Mouse (Mus musculus) heart, adult 2 months (tissue): ENCODE measurements around the gene Cdk12. TPM values are rescaled to one million over a fixed set of nuclear protein-coding genes. Genes with fewer than 3 reads are reported as not detected.
A peak's percentile ranks its signal among the peaks of the same experiment; 100 is the strongest.

Source experiments
- DNase-seq, 2 experiments: peaks; one replicate each; pipeline ENCODE4 v3.0.0; 2021
- H3K27ac ChIP-seq: fragments of 200-600 bp; 2 replicates; pipeline ENCODE4 v1.8.1; 2022
- H3K27me3 ChIP-seq: fragments of 200-500 bp; 2 replicates; pipeline ENCODE4 v1.6.1; 2012; ENCODE audit warnings: mild to moderate bottlenecking, low read length, inconsistent platforms, mixed read lengths; ENCODE audit not compliant: control insufficient read depth, insufficient read depth
- H3K36me3 ChIP-seq: fragments of 200-500 bp; 2 replicates; pipeline ENCODE4 v1.6.1; 2012; ENCODE audit warnings: low read length, inconsistent platforms; ENCODE audit not compliant: control insufficient read depth, insufficient read depth
- H3K4me1 ChIP-seq: fragments of 200-500 bp; 2 replicates; pipeline ENCODE4 v1.6.1; 2011; ENCODE audit warnings: low read length; ENCODE audit not compliant: control insufficient read depth, insufficient read depth
- H3K4me3 ChIP-seq: fragments of 200-600 bp; 2 replicates; pipeline ENCODE4 v1.8.1; 2022
- H3K79me2 ChIP-seq: fragments of 200-500 bp; replicated peaks from 2 replicates; pipeline ENCODE4 v1.6.1; 2012; ENCODE audit warnings: mild to moderate bottlenecking, inconsistent platforms, low read length, moderate library complexity, mixed read lengths; ENCODE audit not compliant: control insufficient read depth, insufficient read depth
- H3K9ac ChIP-seq: fragments of 200-500 bp; 2 replicates; pipeline ENCODE4 v1.6.1; 2012; ENCODE audit warnings: low read depth, mild to moderate bottlenecking, control low read depth, inconsistent platforms, low read length, mixed read lengths
- CTCF ChIP-seq: fragments of 200-600 bp; IDR thresholded peaks from 2 replicates; pipeline ENCODE4 v1.8.1; 2022; ENCODE audit warnings: antibody characterized with exemption, mild to moderate bottlenecking, moderate library complexity
- EP300 ChIP-seq: fragments of 200-500 bp; IDR thresholded peaks from 2 replicates; pipeline ENCODE4 v1.6.1; 2011; ENCODE audit warnings: low read depth, low read length, control low read depth; ENCODE audit not compliant: insufficient read depth
- POLR2A ChIP-seq: fragments of 200-500 bp; IDR thresholded peaks from 2 replicates; pipeline ENCODE4 v1.6.1; 2011; ENCODE audit warnings: mild to moderate bottlenecking, low read depth, low read length, control low read depth; ENCODE audit not compliant: insufficient read depth
- WGBS: fragments of 180-500 bp; shearing (Covaris S2); methylation state at CpG from one replicate; pipeline ENCODE4 v1.1.7; 2018; 5-methylcytosine and 5-hydroxymethylcytosine counted together
- intact Hi-C: fragments of 180-260 bp; cut with DNase I; formaldehyde crosslinking; loops from one replicate; pipeline ENCODE4 v1.15.1; 2025
- polyA plus RNA-seq: library from polyadenylated mRNA; depleted of rRNA; stranded (reverse); fragments of >200 nt; gene quantifications from 2 replicates; pipeline ENCODE4 v1.2.3, GENCODE M21; 2012
- total RNA-seq, 2 experiments: library from RNA; stranded (reverse); gene quantifications; 2 replicates each; pipeline ENCODE4 v1.2.3; 2021

Gene Cdk12
- total and polyA plus RNA-seq, 3 experiments: 7.5 to 21.2 (median 20.6) TPM

GRCm38 (mm10) chr11:98247325-98247724 lies 44.5 kb downstream of the Cdk12 start:
- TF ChIP-seq EP300 (no peak), CTCF (peak; percentile 63)
- intact Hi-C loops: no loop called here
- Histone ChIP-seq H3K36me3 (peaks cover 5% of the 10 kb centered on the region), H3K79me2 (no peaks in the 10 kb centered on the region), H3K27me3 (no peaks in the 10 kb centered on the region), H3K27ac (no peak overlapping the region), H3K4me1 (no peaks in the 10 kb centered on the region), H3K9ac (no peak overlapping the region), H3K4me3 (no peak overlapping the region)
- no peak for DNase-seq
- WGBS: 57% methylated on average over 1 of the region's 1 CpGs

- Histone ChIP-seq H3K27me3 (no peaks in the 10 kb centered on the region), H3K9ac (no peak overlapping the region), H3K79me2 (no peaks in the 10 kb centered on the region), H3K27ac (no peak overlapping the region), H3K4me1 (no peaks in the 10 kb centered on the region), H3K36me3 (no peaks in the 10 kb centered on the region), H3K4me3 (no peak overlapping the region)
- DNase-seq: no peak
- TF ChIP-seq POLR2A (no peak), EP300 (no peak), CTCF (no peak)
- intact Hi-C loops: no loop called here
- WGBS: 90% methylated on average over 2 of the region's 2 CpGs
Measured at GRCm38 (mm10) chr11:98253807-98254206, 50.9 kb downstream of the Cdk12 start.

GRCm38 (mm10) chr11:98260706-98261479 lies 58.0 kb downstream of the Cdk12 start:
- Histone ChIP-seq H3K36me3 (peaks cover 4% of the 10 kb centered on the region), H3K9ac (no peak overlapping the region), H3K4me1 (no peaks in the 10 kb centered on the region), H3K79me2 (no peaks in the 10 kb centered on the region), H3K27ac (no peak overlapping the region), H3K4me3 (no peak overlapping the region), H3K27me3 (0 out of 2 replicates have a peak, but pooled peaks cover 1% of the 10 kb centered on the region)
- TF ChIP-seq EP300 (no peak), POLR2A (no peak), CTCF (no peak)
- intact Hi-C loops: loop anchor here (5.0 kb wide), 1 partner anchor 66 kb away; the partner anchor contains the start of gene Neurod2
- no peak for DNase-seq
- WGBS: 87% methylated on average over 8 of the region's 8 CpGs

- intact Hi-C loops: loop anchor here (1.0 to 2.0 kb wide), 2 partner anchors 77 to 192 kb away; no protein-coding TSS in a partner anchor
- TF ChIP-seq POLR2A (no peak), CTCF (peak; percentile 99; the same call in 1 of the 2 replicates), EP300 (0 out of 2 replicates have a peak, but pooled peaks have one; percentile 58)
- Histone ChIP-seq H3K9ac (no peak overlapping the region), H3K79me2 (no peaks in the 10 kb centered on the region), H3K4me3 (no peak overlapping the region), H3K36me3 (peaks cover 6% of the 10 kb centered on the region), H3K27ac (no peak overlapping the region), H3K27me3 (0 out of 2 replicates have a peak, but pooled peaks cover 1% of the 10 kb centered on the region), H3K4me1 (no peaks in the 10 kb centered on the region)
- 2% methylated on average over 2 of the region's 2 CpGs for WGBS
- DNase-seq: peak; percentile 67 to 87
Measured at GRCm38 (mm10) chr11:98265039-98265438, 62.2 kb downstream of the Cdk12 start.

- no peak for DNase-seq
Measured at GRCm38 (mm10) chr11:98265891-98266290, 63.0 kb downstream of the Cdk12 start.

GRCm38 (mm10) chr11:98266699-98267402 lies 64.0 kb downstream of the Cdk12 start:
- no peak for DNase-seq
- 92% methylated on average over 6 of the region's 6 CpGs for WGBS
- intact Hi-C loops: no loop called here

More at GRCm38 (mm10) chr11:98265891-98266290, 63.0 kb downstream of the Cdk12 start:
- Histone ChIP-seq H3K27ac (no peak overlapping the region), H3K4me1 (no peaks in the 10 kb centered on the region), H3K27me3 (0 out of 2 replicates have a peak, but pooled peaks cover 1% of the 10 kb centered on the region), H3K4me3 (no peak overlapping the region), H3K79me2 (no peaks in the 10 kb centered on the region), H3K36me3 (peaks cover 6% of the 10 kb centered on the region), H3K9ac (no peak overlapping the region)
- 78% methylated on average over 5 of the region's 5 CpGs for WGBS
- no peak for TF ChIP-seq POLR2A
- no peak for TF ChIP-seq CTCF
- no peak for TF ChIP-seq EP300
- intact Hi-C loops: loop anchor here (1.0 to 2.0 kb wide), 2 partner anchors 76 to 191 kb away; no protein-coding TSS in a partner anchor

More at GRCm38 (mm10) chr11:98266699-98267402, 64.0 kb downstream of the Cdk12 start:
- no peak overlapping the region for H3K9ac ChIP-seq
- no peaks in the 10 kb centered on the region for H3K79me2 ChIP-seq
- 0 out of 2 replicates have a peak, but pooled peaks cover 1% of the 10 kb centered on the region for H3K27me3 ChIP-seq
- no peak for TF ChIP-seq EP300
- no peak for TF ChIP-seq CTCF
- no peak for TF ChIP-seq POLR2A
- no peaks in the 10 kb centered on the region for H3K4me1 ChIP-seq
- H3K27ac ChIP-seq: no peak overlapping the region
- H3K4me3 ChIP-seq: no peak overlapping the region
- H3K36me3 ChIP-seq: peaks cover 6% of the 10 kb centered on the region
